Mouse (Mus musculus): ENCODE results near the gene Tmem114.
A peak's percentile ranks its signal among the peaks of the same experiment; 100 is the strongest.

Gene Tmem114

GRCm38 (mm10) chr16:8409197-8409596 is 15.7 kb downstream of the Tmem114 start:
- no peak for DNase-seq (ENCODE audit: low spot score in 2 of 2)

- peak; percentile 67 to 80 for DNase-seq (ENCODE audit: low spot score in 2 of 2)
Measured at GRCm38 (mm10) chr16:8406708-8407107, 18.2 kb downstream of the Tmem114 start.

- DNase-seq (ENCODE audit: low spot score in 2 of 2) = no peak
Measured at GRCm38 (mm10) chr16:8402663-8403062, 22.3 kb downstream of the Tmem114 start.

DNA sequence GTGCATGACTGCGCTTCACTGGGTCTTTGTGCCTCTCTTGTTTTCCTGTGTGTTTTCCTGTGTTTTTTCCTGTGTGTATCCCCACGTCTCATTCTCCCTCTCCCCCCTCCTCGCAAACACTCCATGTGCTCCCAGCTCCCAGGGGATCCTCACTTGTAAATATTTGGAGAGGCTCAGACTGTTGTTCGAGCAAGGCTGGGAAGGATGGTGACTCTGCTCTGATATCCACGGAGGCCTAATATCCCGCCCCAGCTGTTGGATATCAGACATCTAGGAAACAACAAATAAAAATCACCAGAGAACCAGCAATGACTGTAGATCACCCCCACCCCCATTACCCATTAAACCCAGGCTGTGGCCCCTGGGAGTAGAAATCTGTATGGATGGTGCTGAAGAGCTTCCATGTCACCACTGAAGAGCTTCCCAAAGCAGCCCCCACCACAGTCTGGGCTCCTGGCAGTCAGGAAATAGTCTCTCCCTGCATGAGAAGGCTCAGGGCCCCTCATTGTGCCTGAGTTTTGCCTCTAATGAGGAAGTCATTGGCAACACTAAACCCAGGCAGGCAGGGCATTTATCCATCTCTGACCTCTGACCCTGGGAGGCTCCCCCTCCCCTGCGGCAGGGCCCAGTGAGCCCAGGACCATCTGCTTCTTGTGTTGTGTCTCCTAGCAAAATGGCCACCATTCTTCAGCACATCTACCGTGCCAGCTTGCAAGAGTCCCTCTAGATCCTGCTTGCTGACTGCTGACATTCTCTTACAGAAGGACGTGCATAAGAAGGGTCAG is 23.6 kb downstream of the Tmem114 start:
- DNase-seq (ENCODE audit: low spot score in 2 of 2) = no peak

- no peak for DNase-seq (ENCODE audit: low spot score in 2 of 2)
Measured at GRCm38 (mm10) chr16:8399868-8400267, 25.1 kb downstream of the Tmem114 start.

- DNase-seq (ENCODE audit: low spot score in 2 of 2) = no peak
Measured at GRCm38 (mm10) chr16:8394946-8395345, 30.0 kb downstream of the Tmem114 start.

DNA sequence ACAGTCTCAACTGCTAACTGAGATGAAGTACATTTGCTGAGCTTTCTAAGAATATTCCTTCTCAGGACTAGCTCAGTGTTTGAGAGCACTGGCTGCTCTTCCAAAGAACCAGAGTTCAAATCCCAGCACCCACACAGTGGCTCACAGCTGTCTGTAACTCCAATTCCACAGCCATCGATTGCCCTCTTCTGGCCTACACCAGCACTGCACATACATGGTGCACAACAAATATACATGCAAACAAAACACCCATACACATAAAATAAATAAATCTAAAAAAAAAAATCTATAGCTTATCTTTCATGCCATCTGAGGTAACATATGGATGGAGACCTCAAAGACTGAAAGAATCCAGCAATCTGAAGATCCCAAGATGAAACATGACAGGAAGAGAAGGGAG is 36.4 kb downstream of the Tmem114 start:
- DNase-seq (ENCODE audit: low spot score in 2 of 2) = no peak

- DNase-seq (ENCODE audit: low spot score in 2 of 2) = no peak
Measured at GRCm38 (mm10) chr16:8386386-8386785, 38.5 kb downstream of the Tmem114 start.

- DNase-seq (ENCODE audit: low spot score in 2 of 2) = no peak
Measured at GRCm38 (mm10) chr16:8385679-8386078, 39.3 kb downstream of the Tmem114 start.

GRCm38 (mm10) chr16:8384772-8385171 is 40.2 kb downstream of the Tmem114 start:
- no peak for DNase-seq (ENCODE audit: low spot score in 2 of 2)

GRCm38 (mm10) chr16:8383396-8383795 is 41.5 kb downstream of the Tmem114 start:
- DNase-seq (ENCODE audit: low spot score in 2 of 2) = no peak

DNA sequence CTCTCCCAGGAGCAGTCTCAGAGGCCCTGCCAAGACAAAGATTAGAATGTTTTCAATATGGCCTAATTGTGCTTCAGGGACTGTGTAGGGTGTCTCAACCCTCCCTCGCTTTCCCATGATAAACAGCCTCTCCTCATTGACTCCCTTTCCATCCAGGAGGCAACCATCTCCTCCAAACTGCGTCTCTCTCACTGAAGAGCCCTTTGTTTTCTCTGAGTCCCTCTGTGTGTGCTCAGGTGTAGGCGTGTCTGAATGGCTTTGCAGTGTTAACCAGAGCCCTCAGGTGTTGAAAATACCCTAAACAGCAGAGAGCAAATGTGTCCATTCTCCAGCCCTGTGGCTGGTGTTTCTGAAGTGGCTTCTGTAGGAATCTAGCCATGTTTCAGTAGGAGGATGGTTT is 61.9 kb downstream of the Tmem114 start:
- DNase-seq (ENCODE audit: low spot score in 2 of 2) = no peak
